Mouse (Mus musculus): Measurements from ENCODE around the gene Pdzd9. TPM values are rescaled to one million over a fixed set of nuclear protein-coding genes. Genes with fewer than 3 reads are reported as not detected.
"Not testable (repeated sequence)": the region's sequence is repeated elsewhere in the genome, so short reads cannot be mapped to it uniquely, and the experiment has no call there.

Pdzd9 gene
- total RNA-seq (2015) = 0.10 TPM in 1 of 2 replicates, not detected in the other
- 0.07 and 0.54 TPM in 2 replicates for total RNA-seq (2017)

- peak; percentile 84 for ATAC-seq (replicated peaks; ENCODE audit: poor library complexity)
Measured at GRCm38 (mm10) chr7:120670153-120670875, at the start of gene Pdzd9. TSS of gene Pdzd9 (minus strand) at chr7:120670343.

- ATAC-seq (replicated peaks; ENCODE audit: poor library complexity) = no peak
Measured at GRCm38 (mm10) chr7:120717261-120717660, 47.1 kb upstream of the Pdzd9 start.

- not testable (repeated sequence) for ATAC-seq (replicated peaks; ENCODE audit: poor library complexity)
Measured at GRCm38 (mm10) chr7:120713951-120714350, 43.8 kb upstream of the Pdzd9 start.

GRCm38 (mm10) chr7:120713225-120713624, 43.1 kb upstream of the Pdzd9 start:
- ATAC-seq (replicated peaks; ENCODE audit: poor library complexity) = no peak

- no peak for ATAC-seq (replicated peaks; ENCODE audit: poor library complexity)
Measured at GRCm38 (mm10) chr7:120712071-120712470, 41.9 kb upstream of the Pdzd9 start.

GRCm38 (mm10) chr7:120703888-120704287, 33.7 kb upstream of the Pdzd9 start:
- ATAC-seq (replicated peaks; ENCODE audit: poor library complexity) = peak; percentile 51

- ATAC-seq (replicated peaks; ENCODE audit: poor library complexity) = no peak
Measured at GRCm38 (mm10) chr7:120699586-120699985, 29.4 kb upstream of the Pdzd9 start.

GRCm38 (mm10) chr7:120696331-120696730, 26.2 kb upstream of the Pdzd9 start:
- no peak for ATAC-seq (replicated peaks; ENCODE audit: poor library complexity)

- no peak for ATAC-seq (replicated peaks; ENCODE audit: poor library complexity)
Measured at GRCm38 (mm10) chr7:120695641-120696040, 25.5 kb upstream of the Pdzd9 start.

GRCm38 (mm10) chr7:120695196-120695595, 25.1 kb upstream of the Pdzd9 start:
- ATAC-seq (replicated peaks; ENCODE audit: poor library complexity) = no peak

GRCm38 (mm10) chr7:120693831-120694375, 23.8 kb upstream of the Pdzd9 start:
- no peak for ATAC-seq (replicated peaks; ENCODE audit: poor library complexity)

GRCm38 (mm10) chr7:120690634-120691033, 20.5 kb upstream of the Pdzd9 start:
- ATAC-seq (replicated peaks; ENCODE audit: poor library complexity) = peak; percentile 68

- ATAC-seq (replicated peaks; ENCODE audit: poor library complexity) = no peak
Measured at GRCm38 (mm10) chr7:120685227-120685626, 15.1 kb upstream of the Pdzd9 start.

GRCm38 (mm10) chr7:120684731-120685161, 14.6 kb upstream of the Pdzd9 start:
- no peak for ATAC-seq (replicated peaks; ENCODE audit: poor library complexity)

- ATAC-seq (replicated peaks; ENCODE audit: poor library complexity) = no peak
Measured at GRCm38 (mm10) chr7:120682002-120682401, 11.9 kb upstream of the Pdzd9 start.

GRCm38 (mm10) chr7:120679023-120679422, 8.9 kb upstream of the Pdzd9 start:
- peak; percentile 56 for ATAC-seq (replicated peaks; ENCODE audit: poor library complexity)

GRCm38 (mm10) chr7:120677764-120678531, 7.8 kb upstream of the Pdzd9 start:
- no peak for ATAC-seq (replicated peaks; ENCODE audit: poor library complexity)

- ATAC-seq (replicated peaks; ENCODE audit: poor library complexity) = peak; percentile 56
Measured at GRCm38 (mm10) chr7:120677001-120677643, 7.0 kb upstream of the Pdzd9 start, which contains the start of gene Mosmo. TSS of gene Mosmo (plus strand) at chr7:120677618.

GRCm38 (mm10) chr7:120671271-120671670, 1.1 kb upstream of the Pdzd9 start:
- ATAC-seq (replicated peaks; ENCODE audit: poor library complexity) = no peak

GRCm38 (mm10) chr7:120662079-120662478, 8.1 kb downstream of the Pdzd9 start:
- peak; percentile 27; the same call in 1 of the 2 replicates for ATAC-seq (replicated peaks; ENCODE audit: poor library complexity)

GRCm38 (mm10) chr7:120647849-120648248, 22.3 kb downstream of the Pdzd9 start:
- no peak for ATAC-seq (replicated peaks; ENCODE audit: poor library complexity)
